Mouse (Mus musculus) erythroid progenitor cell, adult 5-6 weeks (primary cell): ENCODE data around the gene Tcf15. TPM values are rescaled to one million over a fixed set of nuclear protein-coding genes. Genes with fewer than 3 reads are reported as not detected.

ENCODE experiments used
- ATAC-seq: replicated peaks from 2 replicates; pipeline ENCODE4 v1.8.0; 2016; ENCODE audit warnings: moderate number of reproducible peaks, mild to moderate bottlenecking, moderate TSS enrichment, inconsistent platforms; ENCODE audit not compliant: poor library complexity, low FRiP score, severe bottlenecking
- total RNA-seq, 2 experiments: library from RNA; stranded (forward) in 1 of 2; stranded (reverse) in 1 of 2; fragments of 150-400 nt in 1 of 2; fragments of 186-747, 209-891 nt in 1 of 2; gene quantifications; 2 replicates each; pipeline versions ENCODE4 v1.2.3 to v1.2.4; 2015 to 2017; ENCODE audit warnings: low replicate concordance in 2 of 2

The Tcf15 gene
- total RNA-seq (2015; ENCODE audit: low replicate concordance) (not detected in 2 replicates), total RNA-seq (2017; ENCODE audit: low replicate concordance) (not detected in 2 replicates)

DNA sequence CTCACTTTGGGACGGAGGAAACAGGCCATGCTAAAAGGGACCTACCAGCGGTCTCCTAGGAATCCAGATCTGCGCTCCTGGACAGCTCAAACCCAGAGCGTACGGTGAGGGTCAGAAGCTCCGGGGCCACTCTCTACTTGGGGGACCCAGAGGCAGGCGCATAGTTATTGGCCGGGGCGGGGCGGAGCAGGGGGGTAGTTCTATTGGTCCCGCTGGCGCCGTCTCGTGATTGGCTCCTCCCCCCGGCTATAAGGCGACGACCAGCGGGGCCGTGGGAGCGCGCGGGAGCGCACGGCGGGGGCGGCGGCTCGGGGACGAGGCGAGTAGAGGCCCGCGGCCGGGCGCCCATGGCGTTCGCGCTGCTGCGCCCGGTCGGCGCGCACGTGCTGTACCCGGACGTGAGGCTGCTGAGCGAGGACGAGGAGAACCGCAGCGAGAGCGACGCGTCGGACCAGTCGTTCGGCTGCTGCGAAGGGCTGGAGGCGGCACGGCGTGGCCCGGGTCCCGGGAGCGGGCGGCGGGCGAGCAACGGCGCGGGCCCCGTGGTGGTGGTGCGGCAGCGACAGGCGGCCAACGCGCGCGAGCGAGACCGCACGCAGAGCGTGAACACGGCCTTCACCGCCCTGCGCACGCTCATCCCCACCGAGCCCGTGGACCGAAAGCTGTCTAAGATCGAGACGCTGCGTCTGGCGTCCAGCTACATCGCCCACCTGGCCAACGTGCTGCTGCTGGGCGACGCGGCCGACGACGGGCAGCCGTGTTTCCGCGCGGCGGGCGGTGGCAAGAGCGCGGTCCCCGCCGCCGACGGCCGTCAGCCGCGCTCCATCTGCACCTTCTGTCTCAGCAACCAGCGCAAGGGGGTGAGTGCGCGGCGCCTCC is at the start of gene Tcf15:
Tcf15 (plus strand) TSS at position 283 of the 879 bp plus-strand sequence.
- ATAC-seq = no peak

DNA sequence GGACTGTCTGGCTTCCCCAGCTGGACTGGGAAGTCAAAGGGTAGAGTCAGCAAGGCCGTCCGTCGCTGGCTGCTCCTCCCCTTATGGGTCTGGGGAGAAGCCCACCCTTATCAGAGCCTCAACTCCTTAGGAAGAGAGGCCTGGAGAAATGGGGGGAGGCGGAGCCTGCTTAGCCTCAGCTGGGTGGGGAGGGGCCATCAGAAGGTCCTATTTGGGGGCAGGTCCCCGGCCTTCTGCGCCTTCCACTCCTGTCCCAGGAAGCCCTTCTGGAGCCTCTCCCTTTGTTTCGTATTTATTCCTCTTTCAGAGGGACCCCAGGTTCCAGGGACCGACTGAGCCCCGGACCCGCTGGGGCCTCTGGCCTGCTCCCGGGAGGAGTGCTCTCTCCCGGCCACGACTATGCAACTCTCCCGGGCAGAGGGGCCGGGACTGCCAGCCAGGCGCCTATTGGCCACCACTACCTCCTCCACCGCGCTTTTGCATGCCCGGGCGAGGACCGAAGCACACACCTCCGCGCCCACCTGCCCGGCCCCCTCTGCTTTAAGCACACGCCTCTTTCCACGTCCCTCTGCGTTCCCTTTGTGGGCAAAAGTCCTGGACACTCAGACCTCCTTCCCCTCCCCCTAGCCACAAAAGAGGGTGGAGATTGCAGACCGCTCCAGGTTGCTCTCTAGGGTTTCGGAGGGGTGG is 48.4 kb upstream of the Tcf15 start:
- ATAC-seq = no peak

DNA sequence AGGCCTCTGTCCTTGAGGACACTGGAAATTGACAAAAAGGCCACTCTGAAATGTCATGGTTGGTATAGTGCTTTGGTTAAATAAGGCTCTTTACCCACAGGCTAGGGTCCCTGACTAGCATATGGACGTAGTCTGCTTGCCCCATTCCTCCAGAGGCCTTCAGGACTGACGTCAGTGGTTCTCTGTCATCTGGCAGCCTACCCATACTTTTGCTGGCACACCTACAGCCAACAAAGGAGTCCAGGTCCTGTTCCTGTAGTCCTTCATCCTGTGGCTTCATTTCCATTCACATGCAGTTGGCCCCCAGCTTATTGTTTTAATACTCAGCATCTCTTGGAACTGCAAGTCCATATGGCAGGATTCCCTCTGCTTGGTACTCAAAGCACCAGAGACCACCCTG is 46.4 kb upstream of the Tcf15 start:
- no peak for ATAC-seq

DNA sequence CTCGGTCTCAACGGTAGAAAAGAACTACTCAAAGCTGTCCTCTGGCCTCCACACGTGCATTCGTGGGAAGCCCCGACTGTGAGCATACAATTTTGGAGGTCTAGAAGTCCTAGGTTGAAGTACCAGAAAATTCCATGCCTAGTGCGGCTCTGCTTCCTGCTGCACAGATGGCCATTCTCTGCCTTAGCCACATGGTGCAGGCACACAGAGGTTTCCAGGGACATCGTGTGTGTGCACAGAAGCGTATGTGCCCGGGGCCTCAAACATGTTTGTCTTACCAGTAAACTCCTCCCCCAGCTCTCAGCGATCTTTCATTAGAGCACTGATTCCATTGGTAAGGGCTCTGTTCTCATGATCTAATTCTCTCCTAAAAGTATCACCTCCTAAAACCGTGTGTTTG is 45.4 kb upstream of the Tcf15 start:
- no peak for ATAC-seq

DNA sequence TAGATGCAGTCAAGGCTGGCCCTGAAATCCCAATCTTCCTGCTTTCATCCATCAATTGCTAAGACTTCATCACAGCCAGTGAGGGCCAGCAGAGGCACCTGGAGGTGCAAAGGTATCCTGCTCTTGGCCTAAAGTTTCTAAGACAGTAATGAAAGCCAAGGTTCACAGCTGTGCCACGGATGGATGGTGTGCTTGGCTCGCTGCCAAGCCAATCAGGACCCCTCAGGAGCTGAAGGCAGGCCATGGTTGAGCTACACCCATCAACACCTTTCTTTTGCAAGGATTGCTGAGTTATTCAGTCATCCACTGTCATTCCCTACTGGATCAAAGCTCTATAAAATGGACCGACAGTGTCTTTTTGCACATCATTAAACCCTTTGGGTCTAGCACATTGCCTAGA is 43.8 kb upstream of the Tcf15 start:
- ATAC-seq = no peak

DNA sequence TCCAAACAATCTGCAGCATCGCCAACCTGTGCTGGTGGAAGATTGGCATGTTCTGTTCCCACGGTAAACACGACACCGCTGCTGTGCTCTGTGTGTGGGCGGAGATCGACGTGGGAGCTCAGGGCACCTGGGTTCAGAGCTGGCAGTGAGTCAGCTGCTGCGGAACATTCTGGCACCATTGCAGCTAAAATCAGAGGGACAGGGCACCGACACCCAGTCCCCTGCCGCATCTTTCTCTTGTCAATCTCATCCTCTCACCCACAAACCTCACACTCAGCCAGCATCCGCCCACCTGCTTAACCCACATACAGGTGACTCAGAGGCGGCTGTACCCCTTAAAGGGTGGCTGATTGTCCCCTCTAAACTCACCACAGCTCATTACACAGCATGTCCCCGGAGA is 41.6 kb upstream of the Tcf15 start:
- ATAC-seq = no peak

DNA sequence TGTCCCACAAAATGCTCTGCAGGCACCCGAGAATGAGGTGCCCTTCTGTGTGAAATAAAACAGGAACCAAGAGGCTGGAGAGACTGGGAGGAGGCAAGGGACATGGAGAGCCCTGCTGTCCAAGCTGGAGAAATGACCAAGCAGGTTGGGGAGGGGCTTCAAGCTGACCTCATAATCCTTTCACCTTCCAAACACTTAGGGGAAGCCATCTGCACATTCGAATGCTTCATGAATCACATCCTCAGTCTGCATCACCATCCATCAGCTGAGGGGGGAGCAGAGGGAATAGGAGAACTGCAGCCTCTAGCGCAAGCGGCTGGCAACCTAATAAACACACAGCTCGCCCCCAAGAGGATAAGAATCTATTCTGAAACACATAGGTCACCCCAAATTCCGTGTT is 41.0 kb upstream of the Tcf15 start:
- no peak for ATAC-seq

DNA sequence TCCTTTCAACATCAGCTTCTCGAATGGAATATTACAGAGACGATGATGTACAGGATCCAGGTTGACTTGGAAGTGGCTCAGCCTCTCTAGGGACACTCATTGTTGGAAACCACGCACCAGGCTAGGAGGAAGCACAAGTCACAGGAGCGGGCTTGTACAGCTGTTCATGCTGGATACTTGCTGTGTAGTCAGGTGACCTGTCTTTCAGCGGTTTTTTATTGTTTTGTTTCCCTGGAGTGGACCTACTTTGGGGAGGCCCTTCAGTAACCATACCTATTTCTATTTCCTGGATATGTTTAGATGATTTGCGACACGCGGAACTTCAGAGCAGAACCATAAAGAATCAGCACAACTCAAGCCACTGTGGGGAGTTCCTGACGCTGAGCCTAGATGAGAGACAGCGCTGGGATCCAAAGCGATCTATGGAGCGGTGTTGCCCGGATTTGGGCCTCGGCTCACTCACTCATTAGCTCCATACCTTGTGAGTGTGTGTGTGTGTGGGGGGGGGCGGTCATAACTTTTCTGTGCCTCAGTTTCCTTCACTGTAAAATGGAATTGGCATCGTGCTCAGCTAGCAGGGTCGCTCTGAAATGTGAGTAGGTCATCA is 38.5 kb upstream of the Tcf15 start:
- peak; percentile 65 for ATAC-seq

DNA sequence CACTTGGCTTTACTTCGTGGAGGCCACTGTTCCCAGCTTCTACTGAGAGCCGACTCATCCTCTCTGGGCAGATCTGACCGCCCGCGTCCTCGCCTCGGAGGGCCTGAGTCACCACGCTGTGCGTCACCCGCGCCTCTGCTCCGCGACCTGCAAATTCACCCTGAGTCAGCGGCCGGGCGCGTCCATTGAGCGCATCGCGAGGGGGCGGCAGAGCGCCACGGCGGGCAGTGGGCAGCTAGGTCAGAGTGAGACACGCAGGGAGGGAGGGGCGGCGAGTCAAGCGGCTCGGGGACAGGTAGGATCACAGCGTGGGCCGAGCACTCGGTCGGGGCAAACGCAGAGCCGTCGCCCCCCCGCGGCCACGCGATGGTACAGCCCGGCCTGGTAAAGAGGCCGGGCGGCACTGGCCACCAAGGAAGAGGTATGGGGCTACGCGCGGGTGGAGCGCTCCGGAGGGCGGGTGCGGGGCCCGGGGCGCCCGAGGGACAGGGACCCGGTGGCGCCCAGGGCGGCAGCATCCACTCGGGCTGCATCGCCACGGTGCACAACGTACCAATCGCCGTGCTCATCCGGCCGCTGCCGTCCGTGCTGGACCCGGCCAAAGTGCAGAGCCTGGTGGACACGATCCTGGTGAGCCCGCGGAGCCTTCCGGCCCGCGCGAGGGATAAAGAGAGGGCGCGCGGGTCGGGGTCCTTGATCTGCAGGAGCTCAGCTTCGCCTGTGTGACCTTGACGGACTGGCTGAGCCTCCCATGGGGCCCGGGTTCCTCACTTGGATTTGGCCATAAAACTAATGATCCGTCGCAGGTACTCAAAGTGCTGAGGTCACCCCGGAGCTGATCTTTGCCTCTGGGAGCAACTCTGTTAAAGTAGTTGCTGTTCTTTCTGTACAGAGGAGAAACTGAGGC is 37.8 kb upstream of the Tcf15 start, which contains the start of gene Srxn1:
Srxn1 (plus strand) TSS at position 199 of the 907 bp plus-strand sequence.
- ATAC-seq = peak; percentile 91

DNA sequence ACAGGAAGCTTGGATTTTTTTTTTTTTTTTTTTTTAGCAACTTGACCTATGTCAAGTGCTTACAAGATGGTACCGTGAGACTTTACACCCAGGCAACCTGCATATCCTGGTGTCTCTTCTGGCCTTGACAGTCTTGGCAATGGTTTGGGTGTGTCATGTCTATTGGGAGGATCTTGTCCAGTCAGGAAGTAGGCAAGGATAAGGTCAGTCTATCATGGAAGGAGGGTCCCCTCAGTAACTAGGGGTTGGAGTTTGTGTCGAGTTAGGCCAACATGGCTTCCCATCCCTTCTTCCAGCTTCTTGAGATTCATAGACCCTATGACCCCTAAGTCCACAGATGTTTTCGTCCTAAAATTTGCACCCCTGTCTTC is 37.2 kb upstream of the Tcf15 start:
- ATAC-seq = no peak

DNA sequence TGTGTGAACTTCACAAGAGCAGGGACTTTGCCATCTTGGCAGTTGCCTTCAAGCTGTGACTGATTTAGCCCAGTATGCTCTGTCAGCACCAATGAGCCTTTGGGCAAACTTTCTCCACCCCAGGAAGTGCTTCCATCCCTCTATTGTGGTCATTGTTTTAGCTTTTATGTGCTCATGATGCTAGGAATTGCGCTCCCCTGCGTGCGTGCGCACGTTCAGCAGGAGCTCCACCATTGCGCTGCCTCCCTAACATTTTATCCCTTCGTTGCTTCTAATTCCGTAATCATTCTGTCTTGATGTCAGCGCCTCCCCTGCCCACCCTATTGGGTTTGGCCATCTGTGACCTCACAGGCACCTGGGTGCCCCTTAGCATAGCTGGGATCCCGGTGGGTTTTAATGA is 36.8 kb upstream of the Tcf15 start:
- ATAC-seq = no peak

DNA sequence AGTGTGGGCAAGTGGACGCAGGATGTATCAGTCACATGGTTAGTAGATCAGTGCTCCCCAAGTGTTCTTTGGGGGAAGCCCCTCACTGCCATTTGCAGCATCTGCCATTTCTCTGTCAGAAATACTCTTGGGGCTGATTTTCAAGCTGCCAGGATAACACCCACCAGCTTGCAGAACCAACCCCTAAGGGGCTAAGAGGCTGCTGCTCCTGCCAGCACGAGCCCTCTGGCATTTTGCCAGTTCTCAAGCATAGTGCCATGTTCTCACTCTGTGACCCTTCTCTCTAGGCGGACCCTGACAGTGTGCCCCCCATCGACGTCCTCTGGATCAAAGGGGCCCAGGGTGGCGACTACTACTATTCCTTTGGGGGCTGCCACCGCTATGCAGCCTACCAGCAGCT is 34.7 kb upstream of the Tcf15 start:
- ATAC-seq = no peak

DNA sequence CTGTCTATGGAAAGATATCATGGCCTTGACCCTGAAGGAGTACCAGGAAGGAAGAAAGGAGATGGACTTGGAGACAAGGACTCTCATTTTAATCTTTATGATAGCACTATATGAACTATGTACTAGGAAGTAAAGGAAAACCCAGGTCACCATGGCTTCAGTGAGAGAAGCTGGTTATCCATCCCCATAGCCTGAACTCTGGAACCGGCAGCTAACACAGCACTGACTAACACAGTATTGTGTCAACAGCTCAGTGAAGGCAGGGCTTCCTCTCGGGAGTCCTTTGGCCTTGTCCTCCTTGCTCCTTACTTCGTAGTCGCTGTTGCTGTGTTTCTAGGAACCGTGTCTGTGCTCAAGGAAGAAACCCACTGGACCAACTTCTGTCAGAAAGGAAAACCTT is 34.0 kb upstream of the Tcf15 start:
- ATAC-seq = no peak

DNA sequence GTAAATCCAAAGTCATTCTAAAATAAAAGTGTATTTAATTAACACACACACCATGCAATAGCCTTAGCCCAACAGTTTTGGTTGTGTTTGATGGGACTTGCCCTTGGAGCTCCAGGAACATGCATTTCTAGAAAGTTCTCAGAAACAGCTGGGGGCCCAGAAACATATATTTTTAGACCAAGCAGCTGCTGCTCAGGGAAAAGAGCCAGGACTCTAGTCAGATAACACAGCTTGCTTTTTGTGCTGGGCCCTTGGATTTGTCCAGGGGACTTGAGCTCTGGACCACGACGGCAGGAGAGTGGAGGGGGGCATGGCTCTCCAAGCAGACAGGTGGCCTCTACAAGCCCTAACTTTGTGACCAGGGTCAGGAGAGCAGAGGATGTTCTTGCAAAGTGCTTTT is 32.0 kb upstream of the Tcf15 start:
- ATAC-seq = no peak

DNA sequence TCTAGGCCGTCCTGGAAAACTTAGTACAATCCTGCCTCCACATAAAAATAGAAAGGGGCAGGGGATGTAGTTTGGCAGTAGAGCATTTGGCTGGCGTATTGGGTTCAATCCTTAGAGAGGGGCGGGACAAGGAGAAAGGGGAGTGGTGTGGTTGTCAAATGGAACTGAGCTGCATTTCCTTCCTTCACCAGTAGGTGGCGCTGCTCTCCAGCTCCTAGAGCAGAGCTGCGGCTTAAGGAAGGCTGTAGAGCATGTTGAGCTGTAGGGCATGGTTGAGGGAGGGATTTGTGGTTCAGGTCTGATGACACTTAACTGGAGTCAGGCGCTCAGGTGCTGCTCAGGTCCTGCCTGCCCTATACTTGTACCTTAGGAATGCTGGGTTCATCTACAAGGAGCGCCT is 31.4 kb upstream of the Tcf15 start:
- ATAC-seq = peak; percentile 88

DNA sequence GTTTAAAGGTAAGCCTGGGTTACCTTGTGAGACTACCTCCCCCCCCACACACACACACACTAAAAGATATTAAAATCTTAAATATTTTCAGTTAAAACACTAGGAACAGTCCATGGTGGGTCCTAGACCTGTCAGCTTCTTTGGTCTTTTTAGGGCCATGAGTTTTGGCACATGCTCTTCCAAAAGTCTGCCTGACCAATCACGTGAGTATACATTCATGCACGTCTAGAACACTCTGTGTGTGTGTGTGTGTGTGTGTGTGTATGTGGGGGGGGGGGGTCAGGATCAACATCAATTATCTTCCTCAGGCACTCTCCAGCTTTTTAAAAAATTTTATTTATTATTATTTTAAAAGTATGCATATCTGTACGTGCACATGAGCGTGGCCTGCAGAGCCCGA is 30.9 kb upstream of the Tcf15 start:
- ATAC-seq = no peak

DNA sequence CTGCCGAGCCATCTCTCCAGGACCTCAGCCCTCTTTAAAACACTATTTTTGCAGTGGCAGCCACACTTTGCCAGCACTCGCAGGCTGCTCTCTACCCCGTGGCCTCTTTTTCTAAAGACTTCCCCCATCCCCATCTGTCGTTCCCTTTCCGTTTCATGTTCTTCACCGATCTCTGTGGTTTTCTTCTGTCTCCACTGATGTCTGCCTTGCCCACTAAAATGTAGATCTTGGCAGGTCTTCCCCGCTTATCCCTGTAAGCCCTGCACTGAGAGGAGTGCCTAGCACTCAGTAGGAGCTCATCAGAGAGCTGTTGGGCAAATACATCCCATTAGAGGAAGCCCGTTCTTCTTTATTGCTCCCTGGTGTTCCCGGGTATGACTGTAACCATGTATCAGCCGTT is 30.4 kb upstream of the Tcf15 start:
- no peak for ATAC-seq

DNA sequence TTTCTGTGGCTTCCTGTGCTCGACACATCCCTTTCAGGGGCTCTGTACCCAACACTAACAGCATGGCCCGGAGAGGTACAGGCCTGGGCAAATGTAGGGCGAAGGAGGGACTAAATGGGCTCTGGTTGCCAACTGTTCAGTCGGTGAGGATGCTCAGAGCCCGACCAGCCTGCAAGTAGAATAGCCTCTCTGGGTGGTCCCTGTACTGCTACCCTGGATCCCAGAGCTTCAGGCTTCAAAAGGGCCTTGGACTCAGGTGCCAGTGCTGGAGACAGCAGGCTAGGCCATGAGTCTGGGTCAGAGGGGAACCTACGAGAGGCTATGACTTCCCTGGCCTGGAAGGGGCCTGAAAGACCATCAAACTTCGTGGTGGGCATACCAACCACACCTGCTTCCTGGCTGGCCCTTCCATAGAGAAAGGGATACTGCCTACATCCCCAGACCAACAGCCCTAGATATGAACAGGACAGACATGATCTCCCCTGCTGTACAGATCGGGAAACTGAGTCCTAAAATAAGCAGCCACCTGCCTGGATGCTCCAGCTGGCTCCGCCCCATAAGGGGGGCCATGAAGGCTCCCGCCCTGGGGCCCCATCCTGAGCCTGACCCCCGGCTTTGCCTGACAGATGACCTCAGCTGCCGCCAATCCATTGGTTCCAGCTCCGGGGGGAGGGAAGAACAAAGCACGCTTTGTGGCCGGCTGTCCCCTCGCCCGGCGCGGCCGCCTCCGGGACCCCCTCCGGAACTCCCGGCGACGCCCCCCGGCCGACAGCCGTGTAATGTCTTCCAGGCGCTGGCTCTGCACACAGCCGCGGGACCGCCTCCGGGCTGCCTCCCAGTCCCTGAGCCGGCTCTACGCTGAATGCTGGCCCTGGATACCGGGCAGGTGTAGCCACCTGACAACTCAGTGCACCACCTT is 29.0 kb upstream of the Tcf15 start:
- no peak for ATAC-seq

DNA sequence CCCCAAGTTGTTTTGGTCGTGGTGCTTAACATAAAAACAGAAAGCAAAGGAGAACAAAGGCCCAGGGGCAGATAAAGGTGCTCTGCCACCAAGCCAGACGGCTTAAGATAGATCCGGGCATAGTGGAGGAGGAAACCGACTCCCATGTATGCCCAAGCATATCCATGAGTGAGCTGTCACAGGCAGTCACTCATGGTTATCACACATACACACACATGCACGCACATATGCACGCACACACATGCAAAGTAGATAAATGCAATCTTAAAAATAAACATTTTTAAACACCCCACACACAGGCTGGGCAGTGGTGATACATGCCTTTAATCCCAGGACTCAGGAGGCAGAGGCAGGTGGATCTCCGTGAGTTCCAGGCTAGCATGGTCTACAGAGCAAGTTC is 25.7 kb upstream of the Tcf15 start:
- peak; percentile 61 for ATAC-seq
